Mouse (Mus musculus) MN1 (cell line): ENCODE measurements around the gene Gm29609.

Source experiments
- DNase-seq: peaks from one replicate; pipeline ENCODE4 v3.0.0-alpha.2; 2016; ENCODE audit warnings: low spot score

Gm29609 gene

GRCm38 (mm10) chr5:31138968-31139425 lies 40.7 kb downstream of the Gm29609 start:
- DNase-seq: no peak

- no peak for DNase-seq
These were observed 41.3 kb downstream of the Gm29609 start, which contains the start of gene Ucn for GRCm38 (mm10) chr5:31138241-31138967. Ucn (minus strand) TSS chr5:31138829.

GRCm38 (mm10) chr5:31137658-31138057 lies 42.1 kb downstream of the Gm29609 start:
- DNase-seq: no peak

GRCm38 (mm10) chr5:31136730-31137424 lies 42.8 kb downstream of the Gm29609 start:
- DNase-seq: no peak

GRCm38 (mm10) chr5:31126050-31126449 lies 53.7 kb downstream of the Gm29609 start:
- DNase-seq: no peak

GRCm38 (mm10) chr5:31123481-31123880 lies 56.2 kb downstream of the Gm29609 start:
- no peak for DNase-seq

GRCm38 (mm10) chr5:31121111-31121510 lies 58.6 kb downstream of the Gm29609 start:
- DNase-seq: no peak

GRCm38 (mm10) chr5:31116912-31117311 lies 62.8 kb downstream of the Gm29609 start:
- no peak for DNase-seq

- no peak for DNase-seq
These were observed 63.4 kb downstream of the Gm29609 start, which contains the start of gene Trim54 for GRCm38 (mm10) chr5:31116354-31116753. Trim54 (plus strand) TSS chr5:31116712.

GRCm38 (mm10) chr5:31110781-31111180 lies 68.9 kb downstream of the Gm29609 start:
- DNase-seq: peak; percentile 30

- DNase-seq: no peak
These were observed 71.7 kb downstream of the Gm29609 start, which contains the start of gene Slc30a3 for GRCm38 (mm10) chr5:31108000-31108490. Slc30a3 (minus strand) TSS chr5:31108237.

- DNase-seq: no peak
These were observed 73.8 kb downstream of the Gm29609 start, which contains the start of gene Dnajc5g for GRCm38 (mm10) chr5:31105814-31106335. Dnajc5g (plus strand) TSS chr5:31106285.

GRCm38 (mm10) chr5:31095711-31096480 lies 83.8 kb downstream of the Gm29609 start:
- DNase-seq: peak; percentile 24

GRCm38 (mm10) chr5:31094799-31095691 lies 84.7 kb downstream of the Gm29609 start:
- peak; percentile 81 for DNase-seq
